Mouse (Mus musculus) 416B (cell line): ENCODE results near the gene Cdca5.

Experiments
- DNase-seq: peaks from one replicate; pipeline ENCODE4 v3.0.0; 2011; ENCODE audit warnings: low read depth

The Cdca5 gene

DNA sequence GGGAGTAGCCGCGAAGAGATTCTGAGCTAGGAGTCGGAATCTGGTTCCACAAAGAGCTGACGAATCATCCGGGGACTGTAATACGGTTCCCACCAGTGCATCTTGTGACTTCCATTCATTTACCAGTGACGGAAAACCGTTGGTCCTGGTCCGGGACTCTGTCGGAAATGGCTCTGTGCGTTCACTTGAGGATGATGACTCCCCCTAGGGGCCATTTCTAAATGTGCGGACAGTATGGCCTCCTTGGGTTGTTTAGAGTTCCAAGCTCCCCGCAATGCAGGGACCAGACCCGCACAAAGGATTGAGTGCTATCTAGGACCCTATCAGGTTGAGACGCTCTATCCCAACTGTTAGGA, 56.6 kb downstream of the Cdca5 start, which contains the start of gene Arl2:
Arl2 (minus strand) TSS at position 155 of the 356 bp plus-strand sequence.
- DNase-seq = peak; percentile 97
